Mouse (Mus musculus) gastrocnemius, postnatal 36 days (tissue): Measurements from ENCODE around the gene Kmt2c. TPM values are rescaled to one million over a fixed set of nuclear protein-coding genes. Genes with fewer than 3 reads are reported as not detected.
"Not testable (repeated sequence)": the region's sequence is repeated elsewhere in the genome, so short reads cannot be mapped to it uniquely, and the experiment has no call there.

Experiments
- DNase-seq, 2 experiments: peaks; one replicate each; pipeline ENCODE4 v3.0.0; 2022
- intact Hi-C: fragments of 180-260 bp; cut with DNase I; formaldehyde crosslinking; loops from one replicate; pipeline ENCODE4 v1.15.1; 2025
- total RNA-seq, 2 experiments: library from RNA; stranded (reverse); gene quantifications; 2 replicates each; pipeline ENCODE4 v1.2.3; 2021

Gene Kmt2c
- total RNA-seq, 2 experiments from 2014 or later, result 26.8 to 31.2 TPM

- DNase-seq, result no peak
- intact Hi-C loops, result no loop called here
Measured at GRCm38 (mm10) chr5:25246473-25246865, 252.1 kb downstream of the Kmt2c start.

DNA sequence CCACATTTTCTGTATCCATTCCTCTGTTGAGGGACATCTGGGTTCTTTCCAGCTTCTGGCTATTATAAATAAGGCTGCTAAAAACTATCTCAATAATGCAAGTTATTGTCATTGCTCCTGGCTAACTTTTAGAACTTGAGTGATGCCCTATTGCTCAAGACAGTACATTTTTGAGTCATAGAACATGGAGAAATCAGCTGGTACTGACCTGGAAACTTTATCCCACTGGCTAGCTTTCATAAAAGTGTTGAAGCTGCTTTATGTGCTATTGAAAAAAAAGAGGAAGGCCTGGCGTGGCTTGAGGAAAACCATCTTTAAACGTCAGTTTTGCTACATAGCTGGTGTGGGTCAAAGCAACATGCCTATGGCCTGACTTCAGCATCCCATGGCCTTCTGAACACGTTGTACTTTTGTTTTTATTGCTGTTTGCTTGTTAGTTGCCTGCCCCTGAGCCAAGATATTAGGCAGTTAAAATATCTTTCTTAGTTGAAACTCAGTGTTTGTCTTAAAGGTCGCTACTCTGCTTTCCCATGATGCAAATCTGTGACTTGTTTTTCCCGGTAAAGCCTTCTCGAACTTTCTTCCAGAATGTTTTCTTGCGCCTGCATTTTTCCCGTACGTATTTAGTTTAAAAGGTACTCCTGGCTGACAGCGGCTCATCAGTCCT is 252.6 kb downstream of the Kmt2c start:
- intact Hi-C loops, result no loop called here
- DNase-seq, result no peak

GRCm38 (mm10) chr5:25243101-25243500 is 255.5 kb downstream of the Kmt2c start:
- no peak for DNase-seq
- intact Hi-C loops, result no loop called here

DNA sequence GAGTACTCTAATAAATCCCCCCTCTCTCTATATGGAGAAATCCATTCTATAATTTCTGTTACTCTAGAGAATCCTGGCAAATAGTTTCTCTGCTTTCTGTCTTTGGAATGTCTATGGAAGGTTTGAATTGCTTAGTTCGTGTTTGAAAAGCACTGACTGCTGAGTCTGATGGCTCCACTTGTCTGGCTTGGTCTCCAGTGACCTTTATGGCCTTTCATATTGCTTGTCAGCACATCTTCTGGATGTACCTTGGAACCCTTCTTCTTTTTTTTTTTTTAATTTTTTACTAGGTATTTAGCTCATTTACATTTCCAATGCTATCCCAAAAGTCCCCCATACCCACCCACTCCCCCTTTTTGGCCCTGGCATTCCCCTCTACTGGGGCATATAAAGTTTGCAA is 274.2 kb downstream of the Kmt2c start:
- intact Hi-C loops, DNase-seq: not testable (repeated sequence)

DNA sequence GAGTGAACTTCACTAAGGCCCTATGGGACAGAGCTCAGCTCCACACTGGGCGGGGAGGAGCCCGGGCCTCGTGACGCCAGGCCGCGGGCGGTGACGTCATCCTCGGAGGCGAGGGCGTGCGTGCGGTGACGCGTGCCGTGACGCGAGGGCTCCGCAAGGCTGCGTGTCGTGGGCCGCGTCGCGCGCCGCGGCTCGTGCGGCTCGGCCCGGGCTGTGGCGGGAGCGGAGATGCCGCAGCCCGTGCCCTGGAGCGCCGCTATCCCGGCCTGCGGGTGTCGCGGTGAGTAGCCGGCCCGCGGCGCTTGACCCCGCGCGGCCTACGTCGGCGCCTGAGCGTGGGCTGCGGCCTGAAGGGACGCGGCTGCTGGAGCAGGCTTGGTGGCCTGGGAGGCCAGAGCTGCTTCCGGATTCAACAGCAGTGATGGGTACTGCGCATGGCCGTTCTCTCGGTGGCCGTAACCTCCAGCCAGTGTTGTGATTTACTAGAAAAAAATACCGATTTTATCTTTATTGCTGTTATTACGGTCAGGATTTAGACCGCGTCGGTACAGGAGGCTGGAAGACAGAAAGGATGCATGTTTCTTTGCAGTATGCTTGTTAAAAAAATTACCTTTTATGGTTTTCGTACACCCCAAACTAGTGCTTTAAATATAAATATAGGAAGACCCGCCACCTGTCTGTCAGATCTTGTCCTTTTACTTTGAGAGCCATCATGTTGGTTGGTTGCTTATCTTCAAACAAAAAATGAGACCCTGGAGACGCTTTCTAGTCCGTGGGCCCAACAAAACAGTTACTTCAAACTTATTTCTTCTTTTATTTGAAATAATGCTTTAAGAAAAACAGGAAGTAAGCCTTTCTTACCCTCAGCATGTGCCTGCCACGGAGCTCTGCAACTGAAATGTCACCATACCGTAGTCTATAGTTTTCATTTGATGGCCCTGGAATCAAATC is 275.6 kb downstream of the Kmt2c start, which contains the start of gene E130116L18Rik:
TSS of gene E130116L18Rik (minus strand) at position 402 of the 951 bp plus-strand sequence.
- peak; percentile 76 for DNase-seq
- intact Hi-C loops, result no loop called here

Other genes starting within 250 kb of the Kmt2c start
- gene Cct8l1, start 17.3 kb upstream of the Kmt2c start, total RNA-seq, result under 1 TPM in 1 of 2 experiments, not detected in 1; 0.13 TPM
- 1 to 10 TPM; 2.5 to 2.9 TPM for gene Xrcc2, start 207.0 kb upstream of the Kmt2c start, total RNA-seq